Mouse (Mus musculus): ENCODE data around the gene Fam169a.

The Fam169a gene

GRCm38 (mm10) chr13:97066649-97067550 lies at the start of gene Fam169a:
Gene Fam169a (plus strand): TSS chr13:97067286.
- DNase-seq: no peak

- no peak for DNase-seq
These were observed 49.4 kb upstream of the Fam169a start for GRCm38 (mm10) chr13:97017711-97018110.

- peak; percentile 9 to 40 for DNase-seq
These were observed 47.0 kb upstream of the Fam169a start for GRCm38 (mm10) chr13:97020122-97020521.

GRCm38 (mm10) chr13:97021906-97022305 lies 45.2 kb upstream of the Fam169a start:
- DNase-seq: no peak

- DNase-seq: no peak
These were observed 37.0 kb upstream of the Fam169a start for GRCm38 (mm10) chr13:97030075-97030474.

- DNase-seq: no peak
These were observed 32.8 kb upstream of the Fam169a start, which contains the start of gene 1700029F12Rik for GRCm38 (mm10) chr13:97034262-97034661. Gene 1700029F12Rik (minus strand): TSS chr13:97034362.

GRCm38 (mm10) chr13:97051158-97051557 lies 15.9 kb upstream of the Fam169a start:
- DNase-seq: peak; percentile 73 to 77

GRCm38 (mm10) chr13:97052667-97053066 lies 14.4 kb upstream of the Fam169a start:
- peak; percentile 46 to 82 for DNase-seq

- DNase-seq: peak in 1 of 2 experiments; percentile 33
These were observed 13.2 kb upstream of the Fam169a start for GRCm38 (mm10) chr13:97053844-97054243.

GRCm38 (mm10) chr13:97057817-97058216 lies 9.3 kb upstream of the Fam169a start:
- DNase-seq: no peak

GRCm38 (mm10) chr13:97059746-97060145 lies 7.3 kb upstream of the Fam169a start:
- DNase-seq: no peak

GRCm38 (mm10) chr13:97060331-97060730 lies 6.8 kb upstream of the Fam169a start:
- DNase-seq: no peak

- no peak for DNase-seq
These were observed 4.9 kb upstream of the Fam169a start for GRCm38 (mm10) chr13:97062151-97062550.

GRCm38 (mm10) chr13:97063431-97063830 lies 3.7 kb upstream of the Fam169a start:
- no peak for DNase-seq

GRCm38 (mm10) chr13:97064413-97064812 lies 2.7 kb upstream of the Fam169a start:
- no peak for DNase-seq

GRCm38 (mm10) chr13:97064844-97065621 lies 2.1 kb upstream of the Fam169a start:
- peak in 1 of 2 experiments; percentile 15 for DNase-seq

- no peak for DNase-seq
These were observed 605 bp downstream of the Fam169a start for GRCm38 (mm10) chr13:97067691-97068090.

GRCm38 (mm10) chr13:97068151-97068550 lies 1.1 kb downstream of the Fam169a start:
- no peak for DNase-seq

GRCm38 (mm10) chr13:97070931-97071625 lies 4.0 kb downstream of the Fam169a start:
- peak in 1 of 2 experiments; percentile 25 for DNase-seq

- peak in 1 of 2 experiments; percentile 24 for DNase-seq
These were observed 4.6 kb downstream of the Fam169a start for GRCm38 (mm10) chr13:97071626-97072241.

GRCm38 (mm10) chr13:97073497-97073896 lies 6.4 kb downstream of the Fam169a start:
- no peak for DNase-seq

GRCm38 (mm10) chr13:97077556-97077955 lies 10.5 kb downstream of the Fam169a start:
- DNase-seq: no peak

All from kidney, postnatal 36 days (tissue).